Mouse (Mus musculus): Measurements from ENCODE around the gene Atg2b.

Atg2b gene

GRCm38 (mm10) chr12:105685001-105685691 is at the start of gene Atg2b:
Gene Atg2b (minus strand): TSS chr12:105685211.
- in situ Hi-C loops (cut with MboI; ENCODE audit: unreplicated experiment in 2 of 2) = loop anchor here (5.0 to 25.0 kb wide), 4 partner anchors 102 to 648 kb away; partner anchors contain the start of genes Vrk1 (in 2 of the 2) and Glrx5 (in 1 of the 2)

DNA sequence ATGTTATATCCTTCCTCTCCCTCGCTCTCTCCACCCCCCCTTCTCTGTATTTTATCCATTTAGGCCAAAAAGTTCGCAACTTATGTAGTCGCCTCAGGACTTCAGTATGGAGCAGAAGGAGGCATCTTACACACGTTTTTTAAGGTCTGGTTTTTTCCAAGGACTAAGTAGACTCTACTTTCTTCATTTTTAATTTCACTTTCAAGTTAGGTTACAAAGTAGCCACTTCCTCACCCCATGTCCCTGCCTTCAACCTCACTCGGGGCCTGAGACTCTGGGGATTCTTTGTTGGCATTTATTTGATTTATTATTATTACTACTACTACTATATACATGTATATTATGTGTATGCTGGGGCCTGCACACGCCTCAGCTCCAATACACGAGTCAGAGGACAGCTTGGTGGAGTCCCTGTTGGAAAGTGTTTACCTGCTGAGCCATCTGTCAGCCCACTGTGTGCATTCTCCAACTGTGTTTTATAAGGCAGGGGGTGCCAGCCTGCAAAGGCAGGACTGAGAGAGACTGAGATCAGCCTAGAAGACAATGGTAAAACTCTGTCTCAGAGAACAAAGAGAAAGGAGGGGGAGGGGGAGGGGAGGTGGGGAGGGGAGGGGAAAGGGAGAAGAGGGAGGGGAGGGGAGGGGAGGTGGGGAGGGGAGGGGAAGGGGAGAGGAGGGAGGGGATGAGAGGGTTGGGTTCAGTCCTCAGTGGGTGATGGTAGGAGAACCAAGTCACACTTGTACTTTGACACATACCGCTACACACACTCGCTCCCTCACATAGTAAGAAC is 48.6 kb upstream of the Atg2b start:
- in situ Hi-C loops (cut with MboI; ENCODE audit: unreplicated experiment in 2 of 2) = loop anchor here in 1 of 2 experiments (5.0 kb wide), 1 partner anchor 241 kb away; no protein-coding TSS in a partner anchor

DNA sequence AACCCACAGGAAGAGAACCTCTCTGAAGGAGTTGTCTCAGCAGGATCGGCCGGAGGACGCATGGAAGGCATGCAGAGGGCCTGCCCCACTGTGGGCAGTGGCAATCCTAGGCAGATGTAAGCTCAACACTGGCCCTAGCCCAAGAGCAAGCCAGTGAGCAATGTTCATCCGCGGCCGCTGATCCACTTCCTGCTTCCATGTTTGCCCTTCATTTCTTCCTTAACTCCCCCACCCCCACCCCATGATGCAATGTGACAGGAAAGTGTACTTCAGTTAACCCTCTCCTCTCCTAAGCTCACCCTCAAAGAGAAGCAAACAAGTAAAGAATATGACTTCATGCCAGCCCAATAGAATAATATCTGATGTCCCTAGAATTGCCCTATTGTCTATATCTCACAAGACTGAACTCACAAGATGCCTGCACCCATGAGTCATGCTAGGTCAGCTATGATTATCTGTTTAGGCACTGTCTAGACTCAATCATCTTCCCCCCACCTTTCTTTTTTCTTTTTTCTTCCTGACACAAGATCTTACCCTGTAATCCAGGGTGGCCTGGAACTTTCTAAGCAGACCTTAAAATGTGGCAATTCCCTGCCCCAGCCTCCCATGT is 45.9 kb upstream of the Atg2b start:
- in situ Hi-C loops (cut with MboI; ENCODE audit: unreplicated experiment in 2 of 2) = loop anchor here in 1 of 2 experiments (5.0 kb wide), 1 partner anchor 239 kb away; no protein-coding TSS in a partner anchor

DNA sequence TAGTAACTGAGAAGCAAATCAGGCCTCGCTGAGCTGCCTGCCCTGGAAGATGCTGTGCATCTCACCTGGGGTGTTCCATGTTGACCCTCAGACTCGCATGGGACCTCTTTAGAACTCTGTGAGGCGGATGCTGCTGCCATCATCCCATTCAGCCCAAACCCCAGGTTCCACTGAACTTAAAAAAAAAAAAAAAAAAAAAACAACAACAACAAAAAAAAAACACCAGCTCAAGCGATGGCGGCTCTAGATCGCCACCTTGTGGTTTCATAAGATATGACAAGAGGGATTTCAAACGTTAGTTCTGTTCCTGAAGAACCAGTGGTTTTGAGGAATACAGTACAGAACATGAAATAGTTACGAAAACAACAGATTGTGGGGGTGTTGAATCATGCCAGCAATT is 43.0 kb upstream of the Atg2b start:
- in situ Hi-C loops (cut with MboI; ENCODE audit: unreplicated experiment in 2 of 2) = loop anchor here in 1 of 2 experiments (5.0 kb wide), 1 partner anchor 231 kb away; no protein-coding TSS in a partner anchor

DNA sequence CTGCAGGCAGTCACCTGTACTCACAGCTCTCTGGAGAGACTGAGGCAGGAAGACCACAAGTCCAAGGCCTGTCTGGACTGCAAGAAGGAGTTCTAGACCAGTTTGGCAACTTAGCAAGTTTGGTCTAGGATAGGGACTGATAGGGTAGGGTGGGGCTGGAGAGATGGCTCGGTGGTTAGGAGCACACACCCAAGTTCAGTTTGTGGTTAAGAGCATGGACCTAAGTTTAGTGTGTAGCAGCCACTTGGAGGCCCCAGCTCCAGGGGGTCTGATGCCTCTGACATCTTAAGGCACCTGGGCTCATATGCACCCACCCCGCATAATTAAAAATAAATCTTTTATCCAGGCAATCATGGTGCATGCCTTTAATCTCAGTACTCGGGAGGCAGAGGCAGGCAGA is 42.3 kb upstream of the Atg2b start:
- in situ Hi-C loops (cut with MboI; ENCODE audit: unreplicated experiment in 2 of 2) = loop anchor here in 1 of 2 experiments (5.0 kb wide), 1 partner anchor 230 kb away; no protein-coding TSS in a partner anchor

GRCm38 (mm10) chr12:105725736-105726135 is 40.7 kb upstream of the Atg2b start:
- in situ Hi-C loops (cut with MboI; ENCODE audit: unreplicated experiment in 2 of 2) = loop anchor here in 1 of 2 experiments (5.0 kb wide), 1 partner anchor 228 kb away; no protein-coding TSS in a partner anchor

GRCm38 (mm10) chr12:105724616-105725015 is 39.6 kb upstream of the Atg2b start:
- in situ Hi-C loops (cut with MboI; ENCODE audit: unreplicated experiment in 2 of 2) = loop anchor here (5.0 to 25.0 kb wide), 2 partner anchors 227 to 687 kb away; partner anchors contain the start of gene Glrx5 (in 1 of the 2)

DNA sequence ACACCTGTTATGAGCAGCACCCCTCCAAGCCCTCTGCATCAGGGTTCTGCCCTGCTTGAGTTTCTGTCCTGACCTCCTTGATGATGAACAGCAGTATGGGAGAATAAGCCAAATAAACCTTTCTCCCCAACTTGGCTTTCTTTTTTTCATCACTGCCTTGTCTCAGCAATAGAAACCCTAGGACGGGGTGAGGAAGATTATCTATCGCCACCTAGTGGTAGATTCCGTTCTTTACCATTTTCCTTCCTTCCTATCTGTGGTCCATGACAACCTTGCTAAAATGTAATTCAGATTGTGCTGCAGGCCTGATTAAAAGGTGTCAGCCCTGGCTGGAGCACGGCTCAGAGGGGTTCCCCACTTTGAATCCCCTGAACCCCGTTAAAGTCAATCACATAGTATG is 37.6 kb upstream of the Atg2b start:
- in situ Hi-C loops (cut with MboI; ENCODE audit: unreplicated experiment in 2 of 2) = loop anchor here in 1 of 2 experiments (25.0 kb wide), 1 partner anchor 685 kb away; the partner anchor contains the start of gene Glrx5

GRCm38 (mm10) chr12:105721452-105722132 is 36.6 kb upstream of the Atg2b start:
- in situ Hi-C loops (cut with MboI; ENCODE audit: unreplicated experiment in 2 of 2) = loop anchor here in 1 of 2 experiments (25.0 kb wide), 1 partner anchor 684 kb away; the partner anchor contains the start of gene Glrx5

DNA sequence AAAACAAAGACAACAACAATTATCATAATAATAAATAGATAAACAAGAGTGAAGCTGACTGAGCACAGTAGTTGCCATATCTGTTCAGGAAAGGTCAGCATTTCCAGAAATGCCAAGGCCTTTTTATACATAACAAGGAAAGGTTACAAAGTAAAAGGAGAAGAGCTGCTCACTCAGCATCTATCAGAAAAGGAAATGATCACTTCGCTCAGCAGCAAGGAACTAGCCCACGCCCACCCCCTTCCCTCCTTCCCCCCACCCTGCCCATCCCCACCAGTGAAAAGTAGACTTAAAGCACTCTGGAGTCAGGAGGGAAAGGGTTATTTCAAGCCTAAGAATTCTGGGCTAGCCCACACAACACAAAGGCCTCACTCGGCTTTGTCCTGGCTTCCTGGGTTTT is 35.2 kb upstream of the Atg2b start:
- in situ Hi-C loops (cut with MboI; ENCODE audit: unreplicated experiment in 2 of 2) = loop anchor here in 1 of 2 experiments (25.0 kb wide), 1 partner anchor 683 kb away; the partner anchor contains the start of gene Glrx5

DNA sequence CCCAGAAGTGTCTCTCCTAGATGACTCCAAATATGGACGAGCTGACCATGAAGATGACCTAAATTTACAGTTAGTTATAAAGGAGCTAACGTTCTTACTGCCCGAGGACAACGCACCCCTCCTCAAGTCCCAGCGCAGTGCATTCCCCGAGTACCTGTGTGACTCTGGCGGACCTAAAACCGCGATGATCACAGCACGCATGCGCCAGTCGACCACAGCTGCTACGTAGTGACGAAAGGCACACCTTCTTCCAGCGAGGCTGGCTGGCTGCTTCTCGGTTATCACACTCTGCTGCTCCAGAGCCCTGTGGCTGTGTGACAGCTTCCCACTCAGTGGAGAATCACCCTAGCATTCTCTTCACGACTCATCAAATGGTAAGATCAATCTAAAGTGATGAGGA is 33.6 kb upstream of the Atg2b start:
- in situ Hi-C loops (cut with MboI; ENCODE audit: unreplicated experiment in 2 of 2) = loop anchor here in 1 of 2 experiments (25.0 kb wide), 1 partner anchor 681 kb away; the partner anchor contains the start of gene Glrx5

DNA sequence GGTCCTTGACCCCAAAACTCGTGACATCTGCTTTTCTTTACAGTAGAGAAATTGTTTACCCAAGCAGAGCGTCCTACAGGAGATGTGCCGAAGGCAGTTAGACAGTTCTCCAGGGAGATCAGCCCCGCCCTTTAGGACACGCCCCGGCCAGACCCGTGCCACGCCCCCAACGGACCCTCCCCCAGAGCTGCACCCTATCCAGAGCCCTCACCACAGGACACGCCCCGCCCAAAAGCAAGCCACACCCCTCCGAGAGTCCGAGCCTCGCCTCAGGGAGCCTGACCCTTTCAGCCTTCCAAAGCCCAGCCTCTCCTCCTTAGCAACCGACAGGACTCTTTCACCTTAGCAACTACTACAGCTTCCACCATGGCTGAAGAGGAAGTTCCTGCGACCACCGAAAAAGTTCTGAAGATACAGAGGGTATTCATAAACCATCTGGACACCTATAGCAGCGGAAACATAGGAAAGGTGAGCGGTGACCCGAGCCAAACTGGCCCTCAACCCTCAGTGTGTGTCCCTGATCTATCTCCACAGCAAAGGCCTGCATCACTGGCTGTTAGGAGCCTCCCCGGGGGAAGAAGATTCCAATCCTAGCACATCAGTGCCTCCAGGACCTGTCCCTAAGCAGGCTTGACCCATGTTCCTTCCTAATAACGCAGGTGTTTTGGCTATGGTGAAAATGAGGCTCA is 20.9 kb upstream of the Atg2b start, which contains the start of gene Ak7:
Ak7 (plus strand) TSS at position 178 of the 689 bp plus-strand sequence.
- in situ Hi-C loops (cut with MboI; ENCODE audit: unreplicated experiment in 2 of 2) = loop anchor here in 1 of 2 experiments (25.0 kb wide), 1 partner anchor 669 kb away; the partner anchor contains the start of gene Glrx5

DNA sequence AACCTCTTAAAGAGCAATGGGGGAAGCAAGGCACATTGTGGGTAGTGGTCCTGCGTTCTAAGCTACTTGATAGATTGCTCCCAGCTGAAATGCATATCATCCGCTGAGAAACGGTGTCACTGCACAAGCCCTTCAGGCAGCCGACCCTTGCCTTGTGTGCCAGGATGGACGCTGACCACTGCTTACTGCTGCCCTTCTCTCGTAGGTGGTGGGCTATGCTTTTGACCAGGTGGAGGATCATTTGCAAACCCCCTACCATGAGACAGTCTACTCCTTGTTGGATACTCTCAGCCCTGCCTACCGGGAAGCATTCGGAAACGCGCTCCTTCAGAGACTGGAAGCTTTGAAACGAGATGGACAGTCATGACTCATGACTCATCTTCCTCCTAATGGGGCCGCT is 15.4 kb upstream of the Atg2b start:
- in situ Hi-C loops (cut with MboI; ENCODE audit: unreplicated experiment in 2 of 2) = loop anchor here in 1 of 2 experiments (25.0 kb wide), 1 partner anchor 663 kb away; the partner anchor contains the start of gene Glrx5

DNA sequence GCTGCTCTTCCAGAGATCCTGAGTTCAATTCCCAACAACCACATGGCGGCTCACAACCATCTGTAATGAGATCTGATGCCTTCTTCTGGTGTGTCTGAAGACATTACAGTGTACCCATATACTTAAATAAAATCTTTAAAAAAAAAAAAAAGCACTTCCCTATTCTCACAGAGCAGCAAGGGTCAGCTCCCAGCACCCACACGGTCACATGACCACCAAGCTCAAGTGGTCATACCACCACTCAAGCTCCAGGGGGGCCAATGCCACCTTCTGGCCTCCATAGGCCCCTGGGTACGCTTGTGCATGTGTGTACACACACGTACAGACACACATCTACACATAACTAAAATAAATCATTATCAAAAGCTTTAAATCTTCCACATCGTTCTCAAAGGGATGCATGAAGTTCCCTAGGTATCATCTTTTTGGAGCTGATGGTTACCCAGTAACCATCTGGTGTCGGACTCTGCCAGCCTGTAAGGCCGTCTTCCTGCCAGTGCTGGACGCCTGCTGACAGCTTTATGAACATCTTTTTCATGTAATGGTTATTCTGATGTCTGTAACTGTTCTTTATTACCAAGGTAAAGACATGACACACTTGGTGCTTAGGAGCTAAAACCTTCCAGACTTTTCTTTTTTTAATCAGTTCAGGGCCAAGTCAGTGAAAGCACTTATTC is 12.2 kb upstream of the Atg2b start:
- in situ Hi-C loops (cut with MboI; ENCODE audit: unreplicated experiment in 2 of 2) = loop anchor here in 1 of 2 experiments (25.0 kb wide), 2 partner anchors 315 to 660 kb away; partner anchors contain the start of genes Glrx5 and Vrk1

- in situ Hi-C loops (cut with MboI; ENCODE audit: unreplicated experiment in 2 of 2) = loop anchor here in 1 of 2 experiments (25.0 kb wide), 2 partner anchors 316 to 659 kb away; partner anchors contain the start of genes Glrx5 and Vrk1
Observed at GRCm38 (mm10) chr12:105695848-105696247, 10.8 kb upstream of the Atg2b start.

- in situ Hi-C loops (cut with MboI; ENCODE audit: unreplicated experiment in 2 of 2) = loop anchor here in 1 of 2 experiments (25.0 kb wide), 2 partner anchors 318 to 657 kb away; partner anchors contain the start of genes Glrx5 and Vrk1
Observed at GRCm38 (mm10) chr12:105694021-105694420, 9.0 kb upstream of the Atg2b start.

DNA sequence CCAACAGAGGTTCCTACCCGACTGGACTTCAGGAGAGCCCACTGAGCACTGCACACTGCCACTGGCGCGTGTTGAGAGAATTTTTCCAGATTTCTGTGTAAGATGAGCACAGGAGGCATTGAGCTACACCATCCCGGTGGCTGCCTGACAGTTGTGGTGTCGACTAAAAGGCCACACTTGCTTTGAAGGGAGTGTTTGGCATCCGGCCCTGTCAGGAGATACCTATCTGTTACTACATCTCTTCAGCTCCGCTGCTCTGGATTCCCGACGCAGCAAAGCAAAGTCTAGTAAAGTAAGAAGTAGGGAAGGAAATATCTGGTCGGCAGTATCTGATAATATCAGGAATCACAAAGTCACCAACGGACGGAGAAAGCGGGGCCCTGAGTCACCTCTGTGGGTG is 4.4 kb upstream of the Atg2b start:
- in situ Hi-C loops (cut with MboI; ENCODE audit: unreplicated experiment in 2 of 2) = loop anchor here (5.0 to 25.0 kb wide), 4 partner anchors 98 to 652 kb away; partner anchors contain the start of genes Vrk1 (in 2 of the 2) and Glrx5 (in 1 of the 2)

DNA sequence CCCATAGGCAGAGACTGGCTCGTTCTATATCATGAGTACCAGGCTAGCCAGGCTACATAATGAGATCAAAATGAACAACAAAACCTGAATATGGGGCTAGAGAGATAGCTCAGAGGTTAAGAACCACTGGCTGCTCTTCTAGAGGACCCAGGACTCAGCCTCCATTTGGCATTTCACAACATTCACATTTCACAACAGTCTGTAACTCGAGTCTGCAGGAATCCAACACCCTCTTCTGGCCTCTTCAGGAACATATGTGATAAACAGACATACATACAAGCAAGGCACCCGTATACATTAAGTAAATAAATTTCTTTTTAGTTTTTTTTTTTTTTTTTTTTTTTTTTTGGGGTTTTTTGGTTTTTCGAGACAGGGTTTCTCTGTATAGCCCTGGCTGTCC is 3.5 kb upstream of the Atg2b start:
- in situ Hi-C loops (cut with MboI; ENCODE audit: unreplicated experiment in 2 of 2) = loop anchor here (5.0 to 25.0 kb wide), 4 partner anchors 99 to 651 kb away; partner anchors contain the start of genes Vrk1 (in 2 of the 2) and Glrx5 (in 1 of the 2)
